Mouse (Mus musculus): Measurements from ENCODE around the gene Cabcoco1.

GRCm38 (mm10) chr10:68541139-68541942 is at the start of gene Cabcoco1:
- TF ChIP-seq CTCF (IDR thresholded peaks at IDR 0.05; ENCODE audit: insufficient read depth, low read length) (no peak), POLR2A (IDR thresholded peaks at IDR 0.05; ENCODE audit: borderline replicate concordance, extremely low read depth, low read depth, low read length) (no peak)

Measured in lung, adult 2 months (tissue).